Mouse (Mus musculus) cerebral cortex, adult 2 months (tissue): ENCODE results near the gene Ccdc90b.

Source experiments
- WGBS: fragments of 180-500 bp; shearing (Covaris S2); methylation state at CpG from one replicate; pipeline ENCODE4 v1.1.7; 2018; 5-methylcytosine and 5-hydroxymethylcytosine counted together

Ccdc90b gene

DNA sequence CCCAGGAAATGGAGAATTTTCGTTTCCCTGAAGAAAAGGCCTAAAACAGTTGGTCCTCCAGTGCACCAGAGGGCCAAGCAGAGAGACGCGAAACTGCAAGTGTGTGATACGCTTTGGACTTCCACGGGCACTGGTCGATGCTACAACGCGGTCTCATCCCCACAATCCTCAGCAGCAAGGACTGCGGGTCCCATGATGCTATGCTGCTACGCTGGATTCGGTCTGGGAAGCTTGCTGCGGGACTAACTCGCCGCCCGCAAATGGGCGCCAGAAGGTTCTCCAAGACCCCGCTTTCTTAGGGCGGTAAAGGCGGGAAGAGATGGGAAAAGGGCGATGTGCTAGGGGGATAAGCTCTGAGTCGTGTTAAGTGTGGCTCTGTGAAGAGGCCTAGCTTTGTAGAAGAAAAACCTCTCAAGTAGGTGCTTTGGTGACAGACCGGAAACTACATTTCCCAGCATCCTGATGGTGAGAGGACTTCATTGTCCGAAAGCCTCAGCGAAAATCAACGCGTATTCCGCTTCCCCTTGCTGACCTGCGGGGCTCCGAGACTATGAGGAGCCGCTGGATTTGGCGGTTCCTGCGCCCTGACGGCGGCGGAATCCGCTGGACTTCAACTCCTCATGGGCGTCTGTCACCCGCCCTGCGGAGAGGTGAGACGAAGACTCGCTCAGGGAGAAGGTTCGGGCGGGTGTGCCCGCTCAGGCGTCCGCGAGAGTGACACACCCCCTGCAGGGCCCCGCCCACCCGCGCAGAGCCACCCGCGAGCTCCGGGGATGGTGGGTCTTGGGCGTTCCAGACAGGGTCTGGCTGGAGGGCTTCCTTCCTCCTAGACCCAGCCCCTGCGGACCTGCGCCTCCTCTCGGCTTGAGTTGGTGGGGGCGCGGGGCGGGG is at the start of gene Ccdc90b:
Ccdc90b (plus strand) TSS at position 164 of the 891 bp plus-strand sequence.
- WGBS: under 1% methylated on average over 60 of the region's 60 CpGs

- 49% methylated on average over 3 of the region's 3 CpGs for WGBS
Measured at GRCm38 (mm10) chr7:92520397-92520796, 40.6 kb upstream of the Ccdc90b start.

DNA sequence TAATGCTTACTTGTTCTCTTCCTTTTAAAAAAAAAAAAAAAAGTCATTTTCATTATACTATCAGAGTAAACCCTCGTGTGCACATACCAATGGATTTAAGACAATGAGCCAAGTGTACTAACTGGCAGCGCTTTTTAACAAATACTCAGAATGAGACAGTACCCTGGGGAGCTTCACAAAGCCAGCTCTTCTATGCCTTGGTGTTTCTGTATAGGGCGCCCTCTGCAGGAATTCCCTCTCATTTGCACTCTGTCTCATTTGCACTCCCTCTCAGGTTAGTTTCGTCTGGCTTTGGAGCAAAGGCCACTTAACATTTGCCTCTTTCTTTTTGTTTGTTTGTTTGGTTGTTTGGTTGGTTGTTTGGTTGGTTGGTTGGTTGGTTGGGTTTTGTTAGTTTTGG is 40.1 kb upstream of the Ccdc90b start:
- 33% methylated on average over 4 of the region's 4 CpGs for WGBS

GRCm38 (mm10) chr7:92529245-92529644 is 31.7 kb upstream of the Ccdc90b start:
- 83% methylated on average over 4 of the region's 4 CpGs for WGBS

- WGBS: 48% methylated on average over 6 of the region's 6 CpGs
Measured at GRCm38 (mm10) chr7:92532351-92533036, 28.5 kb upstream of the Ccdc90b start.

DNA sequence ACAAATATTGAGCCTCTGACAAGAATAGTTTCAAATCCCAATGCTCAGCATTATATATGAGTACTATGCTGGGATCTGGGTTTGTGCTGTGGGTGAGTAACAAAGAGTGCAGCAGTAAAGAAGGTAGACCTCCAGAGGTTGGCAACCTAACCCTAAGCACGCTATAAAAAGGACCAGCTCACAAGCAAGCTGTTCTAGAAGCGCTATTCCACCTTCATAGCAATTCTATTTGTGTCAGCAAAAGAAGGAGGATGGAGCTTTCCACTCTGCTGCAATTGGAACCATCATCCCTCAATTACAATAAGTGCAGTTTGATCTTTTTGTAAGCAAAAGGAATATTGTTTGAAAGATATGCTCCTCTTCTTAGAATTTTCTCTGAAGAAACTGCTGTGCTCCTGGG is 14.2 kb upstream of the Ccdc90b start:
- 54% methylated on average over 2 of the region's 2 CpGs for WGBS

DNA sequence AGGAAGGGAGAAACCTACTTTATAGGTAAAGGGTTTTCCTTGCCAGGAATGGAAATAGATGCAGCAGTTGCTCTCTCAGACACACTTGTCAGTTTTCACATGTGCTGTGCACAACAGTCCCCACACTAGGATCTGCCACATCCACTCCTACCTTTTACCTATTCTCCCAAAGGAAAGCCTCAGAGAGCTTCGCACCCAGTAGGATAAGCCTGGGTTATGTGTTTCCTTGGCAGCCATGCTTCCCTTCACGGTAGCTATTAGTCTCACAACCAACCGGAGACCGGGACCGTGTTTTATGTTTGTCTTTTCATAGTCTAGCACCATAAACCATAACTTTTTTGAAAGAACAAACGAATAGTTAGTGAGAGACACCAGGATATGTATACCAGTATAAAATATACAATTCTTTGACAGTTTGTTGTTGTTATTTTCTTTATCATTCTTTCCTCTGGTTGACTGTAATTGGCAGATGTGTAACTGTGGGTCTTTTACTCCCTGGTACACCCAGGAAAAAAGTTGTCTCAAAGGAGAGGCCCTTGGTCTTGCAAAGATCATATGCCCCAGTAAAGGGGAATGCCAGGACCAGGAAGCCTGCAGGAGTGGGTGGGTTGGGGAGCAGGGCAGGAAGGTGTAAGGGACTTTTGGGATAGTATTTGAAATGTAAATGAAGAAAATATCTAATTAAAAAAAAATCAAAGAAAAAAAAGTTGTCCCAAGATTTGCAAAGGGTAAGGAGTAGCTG is 10.5 kb upstream of the Ccdc90b start:
- WGBS: 82% methylated on average over 6 of the region's 6 CpGs

- WGBS: 34% methylated on average over 4 of the region's 4 CpGs
Measured at GRCm38 (mm10) chr7:92550990-92551392, 10.0 kb upstream of the Ccdc90b start.

- 93% methylated on average over 2 of the region's 2 CpGs for WGBS
Measured at GRCm38 (mm10) chr7:92558744-92559143, 2.2 kb upstream of the Ccdc90b start.

- 67% methylated on average over 1 of the region's 1 CpGs for WGBS
Measured at GRCm38 (mm10) chr7:92566775-92567174, 5.8 kb downstream of the Ccdc90b start.

- WGBS: 83% methylated on average over 5 of the region's 5 CpGs
Measured at GRCm38 (mm10) chr7:92580491-92581207, 19.7 kb downstream of the Ccdc90b start.

- WGBS: 63% methylated on average over 7 of the region's 7 CpGs
Measured at GRCm38 (mm10) chr7:92583567-92583966, 22.6 kb downstream of the Ccdc90b start.

DNA sequence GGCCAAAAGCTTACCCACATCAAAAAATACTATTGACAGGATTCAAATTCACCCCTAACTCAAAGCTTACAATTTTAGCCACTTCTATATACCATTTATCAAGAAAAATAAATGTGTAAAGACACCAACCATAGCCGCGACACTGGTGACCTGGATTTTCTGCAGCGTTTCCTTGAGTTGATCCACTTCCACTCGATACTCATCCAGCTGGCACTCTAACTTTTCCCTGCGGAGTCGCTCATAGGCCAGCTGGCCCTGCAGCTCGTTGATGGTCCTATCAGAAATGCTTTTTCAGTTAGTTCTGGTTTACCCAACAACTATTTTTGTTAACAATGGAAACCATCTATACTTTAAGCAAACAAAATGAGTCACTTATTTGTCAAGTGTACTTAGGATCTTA is 29.0 kb downstream of the Ccdc90b start:
- WGBS: 92% methylated on average over 7 of the region's 7 CpGs

GRCm38 (mm10) chr7:92590842-92591241 is 29.9 kb downstream of the Ccdc90b start:
- 53% methylated on average over 2 of the region's 2 CpGs for WGBS

DNA sequence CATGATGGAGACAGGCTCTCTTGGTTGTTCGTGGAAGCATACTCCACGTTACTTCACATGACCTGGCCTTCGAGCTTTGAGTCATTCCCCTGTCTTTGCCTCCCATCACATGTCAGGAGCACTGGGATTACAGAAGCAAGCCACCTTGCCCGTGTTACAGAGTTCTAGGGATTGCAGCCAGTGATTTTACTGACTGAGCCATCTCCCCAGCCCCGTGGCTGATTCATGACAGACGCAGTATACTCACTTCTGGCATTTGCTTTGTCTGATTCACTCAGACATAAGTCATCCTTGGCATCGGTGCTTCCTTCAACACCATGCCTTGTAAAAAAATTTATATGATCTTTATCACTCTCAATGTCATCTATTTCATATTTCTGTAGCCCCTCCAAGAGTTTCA is 44.0 kb downstream of the Ccdc90b start:
- WGBS: 77% methylated on average over 7 of the region's 7 CpGs

DNA sequence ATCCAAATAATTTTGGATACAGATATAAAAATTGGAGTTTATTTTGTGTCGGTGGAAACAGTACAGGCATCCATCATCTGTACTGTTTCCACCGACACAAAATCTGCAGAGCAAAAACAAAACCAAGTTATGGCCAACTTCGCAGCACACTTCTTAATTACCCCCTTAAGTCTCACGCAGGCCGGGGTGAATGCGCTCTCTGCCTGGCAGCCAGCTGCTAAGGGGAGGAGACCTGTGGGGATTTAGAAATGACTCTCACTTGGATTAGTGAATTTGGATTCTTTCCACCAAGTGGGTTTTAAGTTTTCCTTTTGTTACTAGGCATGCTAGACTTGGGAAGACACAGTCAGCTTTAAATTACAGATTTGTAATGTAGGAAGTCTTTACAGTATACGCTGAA is 49.9 kb downstream of the Ccdc90b start:
- WGBS: 64% methylated on average over 7 of the region's 7 CpGs

GRCm38 (mm10) chr7:92624488-92624887 is 63.5 kb downstream of the Ccdc90b start:
- WGBS: 44% methylated on average over 2 of the region's 2 CpGs

DNA sequence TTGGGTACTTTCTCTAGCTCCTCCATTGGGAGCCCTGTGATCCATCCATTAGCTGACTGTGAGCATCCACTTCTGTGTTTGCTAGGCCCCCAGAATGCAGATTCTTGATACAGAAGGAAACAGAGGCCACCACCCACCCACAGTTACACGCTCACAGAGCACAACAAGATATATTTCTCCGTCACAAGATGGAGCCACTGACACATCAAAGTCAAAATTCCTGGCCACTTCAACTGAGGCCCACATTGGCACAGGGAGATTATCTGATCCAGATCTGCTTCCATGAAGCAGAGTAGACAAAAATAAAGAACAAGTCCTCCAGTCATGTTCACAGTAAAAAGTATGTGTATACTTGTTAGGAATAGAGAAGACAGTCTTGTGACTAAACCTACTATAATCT is 69.2 kb downstream of the Ccdc90b start:
- WGBS: 29% methylated on average over 2 of the region's 2 CpGs
